Mouse (Mus musculus) naive thymus-derived CD4-positive, alpha-beta T cell, adult 2 months (primary cell): ENCODE data around the gene Arf6.
"Not testable (repeated sequence)": the region's sequence is repeated elsewhere in the genome, so short reads cannot be mapped to it uniquely, and the experiment has no call there.

ENCODE experiments used
- DNase-seq: peaks from one replicate; pipeline ENCODE4 v3.0.0-alpha.2; 2011; ENCODE audit warnings: low read depth

Gene Arf6

GRCm38 (mm10) chr12:69373850-69374766 is 2.2 kb downstream of the Arf6 start:
- peak; percentile 48 for DNase-seq

DNA sequence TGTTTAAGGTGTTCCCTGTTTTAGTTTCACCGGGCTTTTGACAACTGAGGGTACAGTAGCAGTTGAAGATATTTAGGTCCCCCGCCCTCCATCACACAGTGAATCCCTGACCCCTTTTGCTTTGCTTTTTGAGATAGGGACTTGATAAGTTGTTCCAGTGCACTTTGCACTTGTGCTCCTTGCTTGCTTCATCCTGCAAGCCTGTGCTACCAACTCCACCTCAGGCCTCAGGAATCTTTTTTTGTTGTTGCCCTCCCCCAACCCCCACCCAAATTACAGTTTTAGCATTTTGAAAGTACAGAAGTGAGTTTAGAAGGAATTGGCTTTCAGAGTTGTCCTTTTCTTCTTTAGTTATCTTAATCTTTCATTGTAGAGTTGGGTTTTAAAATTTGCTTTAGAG is 4.2 kb downstream of the Arf6 start:
- DNase-seq: no peak

DNA sequence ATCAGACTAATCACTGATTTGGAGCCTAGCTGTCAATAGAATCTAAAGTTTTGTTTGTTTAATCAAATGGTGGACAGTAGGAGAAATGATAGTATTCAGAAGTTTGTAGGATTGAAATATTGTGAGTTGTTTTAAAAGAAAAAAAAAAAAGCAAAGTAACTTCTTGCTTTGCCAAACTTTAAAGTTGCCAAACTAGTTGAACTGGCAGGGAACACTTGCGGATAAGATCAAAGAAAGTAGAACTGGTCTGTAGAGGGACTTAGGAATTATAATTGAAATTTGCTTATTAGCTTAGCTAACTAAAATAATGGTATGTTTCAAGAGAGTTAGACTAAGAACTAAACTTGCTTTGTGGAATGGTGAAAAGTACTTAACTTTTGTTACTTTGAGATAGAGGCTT is 5.2 kb downstream of the Arf6 start:
- no peak for DNase-seq

DNA sequence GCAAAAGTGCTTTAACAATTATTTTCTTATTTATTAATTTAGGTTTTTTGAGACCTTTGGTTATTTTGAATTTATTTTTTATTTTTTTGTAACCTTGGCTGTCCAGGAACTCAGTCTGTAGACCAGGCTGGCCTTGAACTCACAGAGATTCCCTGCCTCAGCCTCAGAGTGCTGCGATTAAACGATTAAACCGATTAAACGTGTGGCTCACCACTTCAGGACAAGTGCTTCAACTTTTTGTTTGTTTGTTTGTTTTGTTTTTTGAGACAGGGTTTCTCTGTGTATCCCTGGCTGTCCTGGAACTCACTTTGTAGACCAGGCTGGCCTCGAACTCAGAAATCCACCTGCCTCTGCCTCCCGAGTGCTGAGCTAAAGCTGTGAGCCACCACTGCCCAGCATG is 5.7 kb downstream of the Arf6 start:
- DNase-seq: not testable (repeated sequence)

DNA sequence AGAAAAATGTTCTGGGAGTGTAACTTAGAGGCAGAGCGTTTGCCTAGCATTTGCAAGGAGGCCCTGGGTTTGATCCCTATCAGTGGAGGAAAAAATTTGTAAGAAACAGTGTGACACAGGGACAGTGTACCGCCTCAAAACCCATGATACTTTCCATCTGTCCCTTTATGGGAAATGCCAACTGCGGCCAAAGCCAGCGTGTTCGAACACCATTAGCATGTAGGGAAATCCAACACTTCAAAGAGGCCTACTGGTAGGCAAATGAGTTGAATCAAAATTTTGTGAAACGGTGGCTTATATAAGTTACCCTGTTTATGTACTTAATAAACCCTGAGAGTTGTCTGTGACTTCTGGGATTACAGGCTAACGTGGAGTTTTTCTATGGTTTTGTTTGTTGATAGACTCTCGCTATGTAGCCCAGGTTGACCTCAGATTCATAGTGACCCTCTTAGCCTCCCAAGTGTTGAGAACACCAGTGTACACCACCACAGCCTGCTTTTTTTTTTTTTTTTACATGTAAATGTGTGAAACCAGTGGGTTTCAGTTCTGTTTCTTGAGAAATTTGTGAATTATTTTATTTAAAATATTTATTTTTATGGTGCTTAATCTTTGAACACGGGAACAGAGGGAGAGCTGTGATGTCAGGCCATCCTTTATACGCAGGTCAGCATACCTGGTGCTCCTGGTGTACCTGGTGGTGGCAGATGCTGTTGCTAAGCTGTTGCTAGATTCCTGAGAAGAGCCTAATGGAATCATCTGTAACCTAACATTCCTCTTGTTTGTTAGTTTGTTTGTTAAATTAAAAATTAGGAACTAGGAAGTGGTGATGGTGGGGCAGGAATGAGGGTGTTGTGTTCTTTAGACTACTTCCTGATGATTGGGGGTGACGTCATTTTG is 6.9 kb downstream of the Arf6 start:
- DNase-seq: no peak

- DNase-seq: no peak
Measured at GRCm38 (mm10) chr12:69382880-69383279, 10.9 kb downstream of the Arf6 start.

DNA sequence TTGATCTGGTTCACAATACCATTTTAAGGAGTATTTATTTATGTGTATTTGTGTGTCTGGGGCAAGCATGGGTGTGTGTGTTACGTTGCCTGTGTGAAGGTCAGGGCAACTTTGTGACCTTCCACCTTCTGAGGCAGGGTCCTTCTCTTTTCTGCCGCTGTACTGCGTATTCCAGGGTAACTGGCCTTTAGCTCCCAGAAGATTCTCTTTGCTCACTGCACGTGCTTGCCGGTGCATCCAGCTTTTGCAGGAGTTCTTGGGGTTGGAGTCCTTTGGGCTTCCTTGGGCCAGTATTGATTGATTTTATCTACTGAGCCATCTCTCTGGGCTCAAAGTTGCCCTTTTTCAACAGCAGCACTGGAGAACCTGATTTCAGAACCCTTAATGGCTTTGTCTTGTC is 12.7 kb downstream of the Arf6 start:
- no peak for DNase-seq

DNA sequence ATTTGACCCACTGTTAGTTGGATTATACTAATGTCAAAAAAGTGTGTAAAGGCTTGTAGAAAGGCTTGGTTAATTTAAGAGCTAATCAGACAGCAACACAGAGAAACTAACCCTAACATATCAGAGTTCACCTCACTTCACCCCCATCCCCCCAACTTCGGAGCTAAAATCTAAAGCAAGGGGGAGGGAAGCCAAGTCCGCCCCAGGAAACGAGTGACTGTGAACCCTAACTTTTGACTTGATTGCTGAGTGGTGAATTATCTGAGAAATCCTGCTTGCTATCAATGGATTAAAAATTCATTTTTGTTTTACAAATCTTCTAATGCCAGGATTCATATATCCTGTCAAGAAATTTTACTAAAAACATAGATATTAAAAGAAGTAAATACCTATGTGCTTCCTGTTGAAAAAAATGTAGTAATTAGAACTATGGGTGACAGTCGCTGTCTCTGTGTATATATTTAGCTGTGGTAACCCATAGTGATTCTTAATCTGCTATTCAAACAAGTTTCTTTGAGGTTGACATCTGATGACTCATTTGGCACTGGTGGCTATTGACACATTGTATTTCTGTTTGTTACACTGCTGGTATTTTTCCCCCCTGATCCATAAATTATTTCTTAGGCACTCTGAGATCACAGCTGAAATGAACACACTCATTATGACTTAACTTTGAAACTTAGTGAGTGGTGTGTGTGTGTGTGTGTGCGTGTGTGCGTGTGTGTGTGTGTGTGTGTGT is 13.8 kb downstream of the Arf6 start:
- peak; percentile 78 for DNase-seq

DNA sequence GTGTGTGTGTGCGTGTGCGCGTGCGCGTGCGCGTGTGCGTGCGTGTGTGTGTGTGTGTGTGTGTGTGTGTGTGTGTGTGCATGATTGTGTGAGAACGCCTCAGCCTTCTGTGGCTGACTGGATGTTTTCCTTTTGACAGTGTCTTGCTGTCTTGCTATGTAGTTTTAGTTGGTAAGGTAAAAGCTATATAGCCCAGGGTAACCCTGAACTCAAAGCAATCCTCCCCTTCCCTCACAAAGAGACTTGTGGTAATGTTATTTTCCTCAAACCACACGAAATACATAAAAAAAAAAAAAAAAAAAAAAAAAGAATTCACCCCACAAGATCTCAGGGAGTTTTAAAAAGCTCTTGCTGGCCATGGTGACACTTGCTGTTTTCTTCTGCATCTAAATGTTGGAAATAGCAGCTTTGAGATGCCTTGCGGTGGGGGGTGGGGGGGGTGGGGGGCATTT is 14.4 kb downstream of the Arf6 start:
- peak; percentile 67 for DNase-seq

DNA sequence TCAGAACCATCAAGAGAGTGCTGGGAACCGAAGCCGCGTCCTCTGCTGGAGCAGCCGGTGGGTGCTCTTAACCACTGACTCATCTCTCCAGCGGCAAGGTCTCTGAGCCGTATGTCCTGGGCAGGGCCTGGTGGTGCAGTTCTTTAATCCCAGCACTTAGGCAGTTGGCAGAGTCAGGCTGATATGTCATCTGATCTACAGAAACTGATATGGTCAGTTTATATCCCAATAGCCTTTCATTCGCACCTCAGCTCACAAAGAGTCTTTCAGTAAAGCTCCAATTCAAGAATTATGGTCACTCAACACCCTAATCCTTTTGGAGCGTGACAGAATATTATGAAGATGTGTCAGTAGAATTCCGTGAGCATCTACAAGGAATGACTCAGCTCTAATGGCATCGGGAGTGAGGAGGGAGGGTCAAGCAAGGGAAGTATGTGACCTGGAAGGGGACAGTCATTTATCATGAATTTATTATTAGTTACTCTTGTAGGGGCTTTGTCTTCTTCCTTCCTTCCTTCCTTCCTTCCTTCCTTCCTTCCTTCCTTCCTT is 16.4 kb downstream of the Arf6 start:
- DNase-seq: no peak

- DNase-seq: no peak
Measured at GRCm38 (mm10) chr12:69389273-69389938, 17.5 kb downstream of the Arf6 start.

DNA sequence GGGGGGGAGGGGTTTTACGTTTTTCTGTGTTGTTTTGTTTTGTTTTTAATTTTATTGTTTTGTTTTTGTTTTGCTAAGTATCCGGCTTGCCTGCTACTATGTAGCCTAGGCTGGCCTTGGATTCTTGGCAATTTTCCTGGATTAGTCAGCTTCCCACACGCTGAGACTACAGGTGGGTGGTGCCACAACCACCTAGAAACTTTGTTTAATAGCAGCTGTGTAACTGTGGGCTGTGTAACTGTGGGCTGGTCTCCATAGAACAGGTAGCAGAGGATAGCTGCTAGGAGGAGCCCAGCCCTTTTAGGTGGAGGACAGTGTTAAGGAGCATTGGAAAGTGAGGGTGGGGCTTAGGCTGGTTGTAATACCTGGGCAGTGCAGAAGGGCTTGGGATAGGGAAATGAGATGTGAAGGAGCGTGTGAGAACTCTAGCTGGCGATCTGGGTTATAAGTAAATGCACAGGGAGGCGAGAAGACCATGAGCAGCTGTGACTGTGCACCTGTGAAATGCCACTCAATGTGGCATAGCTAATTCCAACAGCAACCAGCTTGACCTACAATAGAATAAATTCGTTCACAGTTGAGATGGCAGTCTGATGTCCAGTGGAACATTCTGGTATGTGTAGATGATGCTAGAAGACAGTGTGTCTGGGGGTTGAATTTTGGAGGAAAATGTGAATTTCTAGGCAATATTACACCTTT is 18.2 kb downstream of the Arf6 start:
- no peak for DNase-seq

- DNase-seq: no peak
Measured at GRCm38 (mm10) chr12:69393076-69393475, 21.1 kb downstream of the Arf6 start.

DNA sequence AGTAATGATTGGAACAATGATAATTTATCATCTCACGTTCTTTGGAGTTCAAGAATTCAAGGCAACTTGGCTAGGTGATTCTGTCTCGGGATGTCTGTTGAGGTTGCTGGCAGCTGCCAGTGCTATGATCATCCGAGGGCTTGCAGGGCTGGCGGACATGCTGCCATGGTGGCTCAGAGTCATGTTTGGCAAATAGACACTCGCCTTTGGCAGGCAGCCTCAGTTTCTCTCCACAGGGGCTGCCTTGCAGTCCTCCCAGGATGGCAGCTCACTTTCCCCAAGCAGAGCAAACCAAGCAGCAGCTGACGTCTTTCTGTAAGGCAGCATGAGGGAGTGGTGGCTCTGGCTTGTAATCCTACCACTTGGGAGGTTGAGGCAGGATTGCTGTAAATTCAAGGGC is 22.5 kb downstream of the Arf6 start:
- DNase-seq: no peak

DNA sequence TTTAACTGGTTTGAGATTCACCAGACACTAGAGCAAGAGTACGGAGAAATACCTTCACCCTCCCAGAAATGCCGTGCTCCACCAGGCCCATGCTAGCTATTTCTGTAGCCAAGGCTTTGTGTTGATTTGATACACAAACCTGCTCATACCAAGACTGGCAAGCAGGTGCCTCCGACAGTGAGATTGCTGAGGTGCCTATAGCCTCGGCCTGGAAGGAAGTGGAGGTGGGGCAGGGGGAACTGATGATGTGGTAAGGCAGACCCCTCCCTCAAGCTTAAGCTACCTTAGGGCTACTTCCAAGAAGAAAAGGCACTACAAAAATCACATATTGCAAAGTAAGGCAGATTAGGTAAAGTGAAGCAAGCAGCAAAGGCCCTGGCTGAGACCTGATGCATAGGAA is 28.4 kb downstream of the Arf6 start:
- no peak for DNase-seq

DNA sequence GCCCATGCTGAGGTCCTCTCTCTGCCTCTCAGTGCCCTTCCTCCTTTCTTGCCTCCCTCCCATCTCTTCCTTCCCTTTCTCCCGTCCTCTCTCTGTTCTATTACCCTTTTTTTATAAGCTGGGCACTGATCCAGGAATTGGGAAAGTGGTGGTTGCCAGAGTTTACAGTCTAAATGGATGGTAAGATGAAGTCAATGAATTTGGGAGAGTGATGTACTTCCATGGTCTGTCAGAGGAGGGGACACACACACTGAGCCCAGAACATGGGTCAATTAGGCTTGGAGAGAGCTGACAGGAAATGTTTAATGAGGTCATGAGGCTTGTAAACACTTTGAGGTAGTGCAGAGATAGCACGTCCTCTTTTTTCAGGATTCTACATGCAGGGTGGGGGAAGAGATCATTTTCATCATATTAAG is 28.9 kb downstream of the Arf6 start:
- DNase-seq: no peak

GRCm38 (mm10) chr12:69402100-69402499 is 30.1 kb downstream of the Arf6 start:
- no peak for DNase-seq

DNA sequence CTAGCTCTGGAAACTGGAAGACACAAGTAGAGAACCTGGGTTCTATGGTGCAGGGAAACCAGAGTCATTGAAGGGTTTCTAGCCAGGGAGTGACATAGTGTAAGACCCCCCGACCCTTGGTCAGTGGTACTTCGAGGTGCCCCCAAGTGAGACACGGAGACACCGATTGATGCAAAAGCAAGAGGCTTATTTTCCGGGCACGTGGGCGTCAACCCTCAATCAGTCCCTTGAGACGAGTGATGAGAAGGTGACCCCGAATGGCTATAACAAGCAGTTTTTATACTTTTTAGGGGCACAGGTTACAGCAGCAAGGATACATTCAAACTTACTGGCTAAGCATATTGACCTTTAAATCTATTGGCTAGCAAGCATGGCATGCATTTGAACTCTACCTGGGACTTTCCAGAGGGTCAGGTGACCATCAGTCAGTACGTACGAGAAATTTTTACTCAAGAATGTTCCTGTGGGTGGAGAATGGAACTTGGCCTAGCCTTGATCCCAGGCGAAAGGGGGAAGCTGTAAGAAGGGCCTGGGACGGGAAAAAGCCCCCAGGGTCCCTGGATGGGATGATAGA is 30.7 kb downstream of the Arf6 start:
- no peak for DNase-seq

DNA sequence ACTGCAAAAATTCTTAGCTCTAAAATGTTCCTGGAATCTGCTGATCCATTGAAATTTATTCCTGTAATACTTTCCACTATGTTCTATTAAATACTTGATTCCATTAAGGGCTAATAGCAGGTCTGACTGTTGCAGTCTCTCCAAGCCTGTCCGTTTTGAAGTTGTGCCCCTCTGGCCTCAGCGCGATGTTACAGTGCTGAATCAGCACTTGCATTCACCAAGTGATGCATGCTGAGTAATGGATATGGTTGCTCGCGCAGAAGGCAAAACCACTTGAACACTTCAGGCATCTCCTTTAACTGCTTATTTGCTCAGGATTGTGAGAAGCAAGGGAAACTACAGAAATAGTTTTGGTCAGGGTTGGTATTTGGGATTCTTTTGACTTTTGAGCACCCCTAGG is 38.8 kb downstream of the Arf6 start:
- no peak for DNase-seq

DNA sequence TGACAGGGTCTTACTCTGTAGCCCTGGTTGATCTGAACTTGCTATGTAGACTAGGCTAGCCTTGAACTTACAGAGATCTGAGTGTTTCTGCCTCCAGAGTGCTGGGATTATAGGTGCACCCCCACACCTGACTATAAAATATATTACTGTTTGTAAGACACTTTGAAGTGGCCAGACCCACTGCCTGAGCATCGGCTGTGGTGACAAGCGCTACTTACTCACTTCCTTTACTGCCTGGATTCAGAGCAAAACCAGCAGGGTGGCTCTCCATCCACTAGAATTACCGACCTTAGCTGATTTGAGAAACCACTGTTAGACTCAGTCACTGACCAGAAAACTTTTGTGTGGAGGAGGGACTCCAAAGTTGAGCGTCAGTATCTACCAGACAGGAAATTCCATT is 40.0 kb downstream of the Arf6 start:
- peak; percentile 53 for DNase-seq
